Mouse (Mus musculus) urinary bladder, postnatal 25 days (tissue): ENCODE results near the gene Man2a1.
"Not testable (repeated sequence)": the region's sequence is repeated elsewhere in the genome, so short reads cannot be mapped to it uniquely, and the experiment has no call there.

ENCODE experiments used
- DNase-seq: peaks from one replicate; pipeline ENCODE4 v3.0.0; 2022; ENCODE audit warnings: low spot score

The Man2a1 gene

DNA sequence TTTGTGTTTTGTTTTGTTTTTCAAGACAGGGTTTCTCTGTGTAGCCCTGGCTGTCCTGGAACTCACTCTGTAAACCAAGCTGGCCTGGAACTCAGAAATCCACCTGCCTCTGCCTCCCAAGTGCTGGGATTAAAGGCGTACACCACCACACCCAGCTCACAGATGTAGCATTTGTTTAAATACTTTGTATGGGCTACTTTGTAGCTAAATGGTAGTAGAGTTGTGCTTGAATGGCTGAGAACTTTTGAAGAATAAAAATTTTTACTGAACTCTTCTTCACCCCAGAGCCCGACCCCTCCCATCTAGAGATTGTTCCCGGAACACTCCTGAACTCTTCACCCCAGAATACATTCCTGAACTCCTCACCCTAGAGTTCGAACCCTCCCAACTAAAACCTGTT lies 162.1 kb downstream of the Man2a1 start:
- DNase-seq = not testable (repeated sequence)

DNA sequence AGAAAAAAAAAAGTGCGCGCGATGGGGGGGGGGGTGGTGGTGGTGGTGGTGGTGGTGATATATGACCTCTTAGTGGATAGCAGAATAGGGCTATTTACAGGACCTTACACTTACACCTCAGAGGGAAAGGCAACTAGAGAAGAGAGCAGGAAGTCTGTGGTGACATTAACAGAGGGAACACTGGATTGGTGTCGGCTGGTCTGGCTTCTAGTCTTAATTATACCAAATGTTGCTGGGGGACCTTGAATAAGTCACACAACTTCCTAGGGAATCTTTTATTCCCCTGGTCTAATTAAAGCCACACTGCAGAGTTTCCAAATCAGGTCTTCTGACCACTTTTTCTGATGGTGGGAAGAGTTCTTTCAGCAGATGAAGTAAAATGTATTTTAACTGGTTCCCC lies 163.0 kb downstream of the Man2a1 start:
- no peak for DNase-seq

DNA sequence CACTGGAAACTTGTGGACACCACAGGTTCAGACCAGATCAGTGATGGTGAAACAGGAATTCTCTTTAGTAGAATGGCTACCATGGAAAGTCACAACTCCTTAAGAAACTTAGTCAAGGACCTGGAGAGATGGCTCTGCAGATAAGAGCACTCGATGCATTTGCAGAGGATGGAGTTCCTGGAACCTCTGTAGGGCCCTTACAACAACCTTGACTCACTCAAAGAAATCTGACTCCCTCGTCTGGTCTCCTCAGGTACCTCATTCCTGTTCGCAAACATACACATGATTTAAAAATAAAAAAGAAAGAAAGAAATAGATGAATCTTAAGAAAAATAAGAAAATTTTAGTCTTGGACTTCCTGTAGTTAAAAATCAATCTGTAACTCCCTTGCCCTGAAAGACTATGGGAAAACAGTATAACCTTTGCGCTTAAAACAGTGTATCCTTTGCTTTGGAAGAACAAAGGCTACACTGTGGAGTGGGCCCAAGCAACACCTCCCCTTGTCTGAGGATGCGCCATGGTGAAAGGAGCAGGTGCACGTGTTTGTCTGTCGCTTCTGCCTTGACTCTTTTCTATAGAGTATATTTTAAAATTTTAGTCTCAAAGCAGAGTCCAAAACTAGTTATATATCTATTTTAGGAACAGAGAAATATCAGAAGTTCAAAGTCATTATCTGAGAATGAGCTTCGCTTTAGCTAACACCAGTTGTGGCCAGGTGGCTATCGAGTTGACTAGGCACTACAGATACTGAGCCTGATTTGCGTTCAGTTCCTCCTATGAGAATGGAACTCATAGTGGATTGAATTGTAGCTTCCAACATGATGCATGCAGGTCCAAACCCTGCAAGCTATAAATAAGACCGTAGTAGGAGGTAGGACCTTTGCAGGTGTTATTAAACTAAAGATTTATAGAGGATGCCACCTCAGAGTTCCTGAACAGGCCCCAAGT lies 163.9 kb downstream of the Man2a1 start:
- no peak for DNase-seq

DNA sequence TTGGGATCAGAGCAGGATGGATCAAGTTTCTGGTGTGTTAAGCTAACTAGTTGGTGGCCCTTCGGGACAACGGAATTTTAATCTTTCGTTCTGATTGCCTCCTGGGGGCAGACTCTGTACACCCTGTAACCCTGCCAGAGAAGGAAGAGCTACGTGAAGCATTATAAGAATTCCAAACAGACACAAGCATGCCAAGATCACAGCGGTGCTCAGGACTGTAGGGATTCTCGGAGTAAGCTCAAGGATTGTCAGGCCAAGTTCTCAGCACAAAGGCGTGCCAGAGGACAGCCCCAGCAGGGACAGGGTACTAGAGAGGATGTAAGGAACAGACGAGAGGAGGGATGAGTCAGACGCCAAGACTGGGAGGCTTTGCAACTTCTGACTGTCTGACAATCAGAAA lies 164.8 kb downstream of the Man2a1 start:
- no peak for DNase-seq

DNA sequence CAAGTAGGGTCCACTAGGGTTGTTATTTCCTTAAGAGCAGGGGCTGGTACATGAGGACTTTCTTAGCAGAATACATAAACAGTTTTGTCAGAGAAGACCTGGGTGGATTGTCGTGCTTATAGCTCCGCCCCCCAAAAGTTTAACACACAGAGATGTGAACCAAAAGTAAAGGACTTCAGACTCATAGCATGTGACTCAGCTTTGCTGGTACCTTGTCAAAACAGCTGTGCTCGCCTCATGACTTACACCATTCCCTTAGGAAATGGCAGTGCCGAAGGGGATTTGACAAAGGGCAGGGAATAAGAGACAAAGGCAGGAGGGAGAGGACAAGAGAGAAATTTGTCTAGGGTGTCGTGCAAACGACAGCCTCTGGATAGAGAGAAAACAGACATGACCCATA lies 166.0 kb downstream of the Man2a1 start:
- DNase-seq = no peak

DNA sequence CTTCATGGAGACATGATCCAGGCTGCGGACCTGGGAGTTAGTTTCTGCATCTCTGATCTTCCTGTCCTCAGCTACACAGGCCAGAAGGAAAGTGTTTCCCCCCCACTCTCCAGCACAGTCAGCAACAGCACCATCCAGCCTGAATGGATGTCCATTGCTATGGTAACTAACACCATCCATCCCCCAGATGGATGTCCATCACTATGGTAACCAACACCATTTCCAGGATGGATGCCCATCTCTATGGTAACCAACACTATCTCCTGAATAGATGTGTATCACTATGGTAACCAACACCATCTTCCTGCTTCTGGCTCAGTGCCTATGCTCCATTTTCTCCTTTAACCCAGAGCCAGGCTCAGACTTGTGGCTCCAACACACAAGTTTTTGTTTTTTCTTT lies 169.7 kb downstream of the Man2a1 start:
- DNase-seq = no peak

DNA sequence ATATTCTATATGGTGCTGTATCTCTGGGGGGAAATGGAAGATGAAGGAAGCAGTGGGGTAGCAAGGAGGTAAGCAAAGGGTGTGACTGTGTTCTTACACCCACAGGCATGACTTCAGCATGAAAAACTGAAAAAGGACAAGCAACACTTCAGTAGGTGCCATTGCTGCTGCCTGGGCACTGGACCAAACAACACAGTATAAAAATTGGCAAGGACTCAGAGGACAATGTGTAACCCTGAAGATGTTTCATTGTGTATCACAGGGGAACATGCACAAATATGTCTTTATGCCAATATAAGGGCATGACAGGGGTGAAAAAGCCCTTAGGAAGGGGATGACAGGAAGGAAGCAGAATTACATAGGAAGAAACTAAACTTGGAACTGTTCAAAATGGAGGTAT lies 172.1 kb downstream of the Man2a1 start:
- no peak for DNase-seq

DNA sequence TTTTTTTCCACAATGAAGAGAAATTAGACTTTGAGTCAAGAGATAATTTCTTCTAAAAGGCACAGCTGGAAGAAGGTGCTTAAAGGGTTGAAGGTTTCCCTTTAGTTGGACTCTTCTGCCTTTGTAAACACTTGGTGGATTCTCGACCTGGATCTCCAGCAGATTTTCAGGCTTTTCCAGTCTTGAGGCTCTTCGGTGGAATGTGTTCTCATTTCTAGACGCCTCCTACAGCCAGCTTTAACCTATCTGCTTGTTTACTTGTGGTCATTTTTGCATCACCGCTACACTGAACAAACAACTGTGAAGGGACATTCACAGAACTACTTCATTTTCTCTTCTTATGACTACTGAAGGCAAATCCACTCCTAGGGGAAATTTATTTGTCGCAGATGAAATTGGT lies 173.7 kb downstream of the Man2a1 start:
- no peak for DNase-seq

DNA sequence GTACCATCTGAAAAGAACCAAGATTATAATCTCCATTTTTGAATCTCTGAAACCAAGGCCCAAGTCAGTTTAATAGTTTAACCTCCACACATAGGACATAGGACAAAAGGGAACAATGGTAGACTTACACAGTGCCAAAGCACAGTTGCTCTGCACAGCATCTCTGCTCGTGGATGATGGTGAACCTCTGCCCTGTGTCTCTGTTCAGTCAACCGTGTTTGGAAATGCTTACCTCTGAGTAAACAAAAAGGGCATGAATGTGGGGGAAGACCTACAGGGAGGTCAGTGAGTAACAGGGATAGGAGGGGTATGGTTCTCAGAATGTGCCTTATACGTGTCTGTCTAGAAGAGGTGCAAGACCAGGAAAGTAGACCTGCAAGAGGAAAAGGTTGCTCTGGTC lies 177.8 kb downstream of the Man2a1 start:
- no peak for DNase-seq

DNA sequence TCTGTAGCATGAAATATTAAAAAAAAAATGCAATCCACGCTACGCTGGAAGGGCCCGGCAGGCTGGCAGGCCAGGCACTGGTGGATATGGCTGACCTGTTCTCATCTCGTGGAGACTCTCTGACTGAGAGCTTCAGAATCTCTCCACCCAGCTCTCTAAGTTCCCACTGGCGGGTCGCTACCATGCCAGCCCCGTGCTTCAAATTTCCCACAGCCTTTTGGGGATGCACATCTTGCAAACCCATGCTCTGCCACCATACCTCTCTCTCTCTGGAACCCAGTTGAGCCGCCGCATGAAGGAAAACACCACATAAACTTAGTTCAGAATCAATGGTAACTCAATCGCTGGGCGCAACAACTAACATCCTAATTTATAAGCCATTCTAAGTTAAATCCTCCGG lies 178.2 kb downstream of the Man2a1 start:
- DNase-seq = no peak

DNA sequence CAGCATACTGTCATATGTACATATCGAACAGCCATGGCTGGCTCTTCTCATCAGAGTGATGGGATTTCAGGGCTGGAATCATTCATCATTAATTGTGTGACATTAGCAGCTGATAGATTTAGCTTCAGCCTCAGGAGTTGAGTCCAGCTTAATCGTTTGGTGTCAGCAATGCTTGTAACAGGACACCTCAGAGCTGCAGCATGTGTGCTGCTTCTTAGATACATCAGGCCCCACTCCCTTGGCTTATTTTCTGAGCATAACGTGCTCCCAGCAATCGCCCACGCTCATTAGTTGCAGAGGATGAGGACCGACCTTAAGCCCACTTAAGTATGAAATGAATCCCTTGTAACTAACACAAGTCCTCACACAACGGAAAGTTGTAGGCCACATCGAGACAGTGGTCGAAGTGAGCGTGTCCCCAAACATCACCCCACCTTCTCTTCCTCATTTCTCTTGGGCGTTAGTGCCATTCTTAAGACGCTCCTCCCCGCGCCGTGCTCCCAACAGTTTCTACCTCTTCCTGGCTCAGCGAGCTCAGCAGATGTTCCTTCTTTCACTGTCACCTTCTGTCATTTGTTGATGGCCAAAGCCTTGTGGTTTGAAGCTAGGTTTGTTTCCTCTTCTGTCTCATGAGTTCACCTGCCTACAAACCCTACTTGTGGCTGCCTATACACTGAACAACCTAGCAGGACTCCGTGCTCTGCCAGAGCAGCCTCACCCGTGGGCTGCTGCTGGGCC lies 180.4 kb downstream of the Man2a1 start:
- DNase-seq = no peak

DNA sequence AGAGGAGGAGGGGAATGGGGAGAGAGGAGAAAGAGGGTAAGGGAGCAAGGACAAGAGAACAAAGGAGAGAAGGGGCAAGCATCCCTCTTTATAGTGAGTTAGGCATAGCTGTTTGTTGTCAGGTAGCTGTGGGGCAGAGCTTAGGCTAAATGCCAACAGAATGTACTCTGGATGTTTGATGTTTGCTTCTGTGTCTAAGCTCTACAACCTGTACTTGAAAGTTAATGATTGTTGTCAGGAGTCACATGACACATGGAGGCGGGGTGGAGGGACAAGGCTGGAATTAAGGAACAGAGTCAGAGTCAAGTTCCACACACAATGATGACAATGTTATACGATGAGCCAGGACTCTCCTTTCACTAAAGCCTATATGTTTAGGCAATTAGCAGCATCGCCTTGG lies 181.8 kb downstream of the Man2a1 start:
- no peak for DNase-seq

DNA sequence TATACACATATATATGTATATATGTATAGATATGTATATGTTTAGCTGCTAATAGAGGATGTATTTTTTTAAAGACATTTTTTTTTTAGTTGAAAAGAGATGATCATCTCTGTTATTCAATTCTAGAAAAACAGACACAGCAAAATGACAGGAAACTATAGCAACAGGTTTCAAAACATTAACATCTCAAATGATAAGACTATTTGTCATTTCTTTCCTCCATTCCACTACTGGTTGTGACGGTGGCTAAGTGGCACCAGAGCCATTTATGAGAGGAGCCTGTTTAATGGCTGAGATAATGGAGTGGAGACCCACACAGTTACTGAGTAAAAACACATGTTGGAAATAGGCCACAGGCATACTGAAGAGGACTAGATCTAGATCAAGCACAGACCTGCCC lies 185.4 kb downstream of the Man2a1 start:
- DNase-seq = no peak

DNA sequence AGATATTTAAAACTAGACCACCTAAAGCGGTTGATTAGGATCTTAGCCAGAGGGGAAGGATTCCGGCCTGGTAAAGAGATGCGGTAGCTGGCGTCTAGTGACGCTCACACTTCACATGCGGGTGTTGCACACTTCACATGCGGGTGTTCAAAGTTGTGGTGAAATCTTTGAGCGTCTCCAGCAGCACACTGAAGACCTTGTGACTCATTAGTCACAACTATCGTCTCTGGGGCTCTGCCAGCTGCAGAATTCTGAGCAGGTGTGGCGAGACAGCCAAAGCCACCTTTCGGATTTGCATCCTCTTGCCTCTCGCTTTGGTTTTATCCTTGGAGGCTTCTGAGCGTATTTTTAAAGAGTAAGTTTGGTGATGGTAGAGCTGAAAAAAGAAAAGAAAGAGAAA lies 187.8 kb downstream of the Man2a1 start:
- no peak for DNase-seq

DNA sequence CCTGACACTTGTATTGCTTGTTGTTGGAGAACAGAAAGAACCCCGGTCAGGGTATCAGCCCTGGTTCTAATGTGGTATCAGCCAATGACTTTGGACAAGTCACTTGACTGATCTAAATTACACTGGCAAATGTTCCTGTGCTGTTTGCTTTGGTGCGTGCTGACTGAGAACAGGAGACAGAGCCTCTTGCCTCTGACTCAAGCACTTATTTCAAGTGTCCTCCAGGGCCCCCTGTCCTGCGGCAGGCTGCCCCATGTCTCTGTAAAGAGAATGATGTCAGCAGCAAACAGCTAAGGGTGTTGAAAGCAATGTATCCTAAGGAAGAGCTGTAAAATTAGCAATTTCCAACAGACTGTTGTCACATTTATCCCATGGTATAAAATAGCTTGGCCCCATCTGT lies 188.6 kb downstream of the Man2a1 start:
- DNase-seq = no peak

DNA sequence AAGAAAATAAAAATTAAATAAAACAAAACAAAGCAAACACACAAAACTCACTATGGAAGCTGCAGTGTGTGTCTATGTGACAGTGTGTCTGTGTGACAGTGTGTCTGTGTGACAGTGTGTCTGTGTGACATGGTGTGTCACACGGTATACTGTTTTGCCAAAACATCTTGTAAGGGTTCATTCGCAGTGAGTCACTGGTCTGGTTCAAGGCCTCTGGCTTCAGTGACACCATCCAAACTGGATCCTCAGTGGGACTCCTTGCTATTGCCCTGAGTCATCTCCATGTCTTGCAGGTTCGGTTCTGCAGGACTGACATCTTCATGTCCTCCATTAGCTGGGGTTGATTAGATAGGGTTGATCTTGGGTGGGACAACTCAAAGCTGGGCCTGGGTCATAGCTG lies 191.5 kb downstream of the Man2a1 start:
- DNase-seq = no peak

DNA sequence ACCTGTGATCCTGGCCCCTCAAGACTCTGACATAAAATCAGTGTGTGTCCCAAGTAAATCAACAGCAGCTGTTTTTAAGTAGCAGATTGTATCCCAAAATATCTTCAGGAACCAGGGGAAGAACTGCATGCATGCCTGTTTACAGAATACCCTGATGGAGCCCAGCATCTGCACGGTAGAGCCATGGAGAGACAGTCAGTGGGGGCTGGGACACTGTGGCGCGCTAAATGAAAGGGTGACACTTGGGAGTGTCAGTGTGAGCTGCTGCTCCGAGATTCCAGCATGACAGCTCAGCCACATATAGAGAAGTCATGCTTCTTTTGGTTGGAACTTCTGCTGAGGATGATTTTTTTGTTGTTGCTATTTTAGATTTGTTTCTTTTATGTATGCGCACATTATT lies 192.1 kb downstream of the Man2a1 start:
- no peak for DNase-seq

DNA sequence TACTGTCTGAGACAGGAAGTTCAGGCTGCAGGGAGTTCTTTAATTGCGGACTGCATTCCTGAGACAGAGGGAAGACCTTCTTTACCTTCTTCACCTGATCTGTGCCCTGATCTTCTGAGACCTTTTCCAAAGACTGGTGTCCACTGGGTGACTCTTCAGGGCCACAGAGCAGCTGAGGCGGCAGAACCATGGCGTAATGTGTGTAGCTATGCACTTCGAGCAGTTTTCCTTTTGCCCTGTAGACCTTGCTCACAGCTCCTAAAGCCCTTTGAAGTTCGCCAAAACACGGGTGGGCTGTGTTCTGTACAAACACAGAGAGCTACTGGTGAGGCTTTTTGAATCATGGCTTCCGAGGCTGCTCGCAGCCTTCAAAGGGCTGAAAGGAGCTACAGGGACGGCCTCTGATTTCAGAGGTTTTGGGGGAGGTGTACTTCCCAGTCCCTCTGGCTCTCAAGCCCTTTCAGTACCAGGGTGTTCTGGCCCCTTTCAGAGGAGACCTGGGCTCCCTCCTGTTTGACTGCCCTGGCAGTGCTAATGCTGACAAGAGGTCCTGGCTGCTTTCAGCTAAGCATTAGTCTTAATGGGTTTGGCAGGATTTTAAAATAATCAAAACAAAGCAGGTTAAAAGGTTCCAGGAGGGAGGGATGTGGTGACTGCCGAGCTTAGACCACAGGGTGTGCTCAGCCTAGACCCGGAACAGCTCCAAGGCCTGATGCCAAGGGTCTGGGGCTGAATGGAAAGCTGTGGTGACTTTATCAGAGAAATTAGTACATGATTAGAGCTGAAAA lies 201.8 kb downstream of the Man2a1 start:
- DNase-seq = no peak

DNA sequence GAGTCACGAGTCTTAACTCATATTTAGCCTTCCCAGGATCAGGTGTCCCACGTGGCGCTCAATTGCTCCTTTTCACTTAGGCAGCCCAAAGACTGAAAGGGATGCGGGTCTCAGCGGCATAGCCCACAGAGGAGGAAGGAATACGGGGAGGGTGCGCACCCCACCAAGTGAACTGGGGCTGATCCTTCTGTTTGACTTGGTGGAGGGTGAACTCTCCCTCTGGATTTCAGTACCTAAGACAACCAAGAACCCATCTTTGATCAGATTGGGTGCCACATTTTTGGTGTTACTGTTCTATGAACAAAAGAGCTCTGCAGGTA lies 202.4 kb downstream of the Man2a1 start:
- no peak for DNase-seq
